Mouse (Mus musculus): ENCODE measurements around the gene Ttll12. TPM values are rescaled to one million over a fixed set of nuclear protein-coding genes. Genes with fewer than 3 reads are reported as not detected.

Gene Ttll12
- polyA plus RNA-seq, 1 experiment: 21.6 TPM

GRCm38 (mm10) chr15:83596833-83597232 is 1.9 kb upstream of the Ttll12 start:
- H3K4me3 ChIP-seq (replicated peaks; ENCODE audit: extremely low read depth, low read depth, low read length): no peak overlapping the region
- TF ChIP-seq CTCF (IDR thresholded peaks at IDR 0.05; ENCODE audit: insufficient read depth, low read length) (no peak), POLR2A (IDR thresholded peaks at IDR 0.05; ENCODE audit: borderline replicate concordance, extremely low read depth, low read depth, low read length) (no peak)
- H3K4me1 ChIP-seq (ENCODE audit: control insufficient read depth, insufficient read depth, low read length): peaks cover 7% of the 10 kb centered on the region; the same call in 1 of the 2 replicates
- no peak for DNase-seq
- 92% methylated on average over 4 of the region's 4 CpGs for WGBS

DNA sequence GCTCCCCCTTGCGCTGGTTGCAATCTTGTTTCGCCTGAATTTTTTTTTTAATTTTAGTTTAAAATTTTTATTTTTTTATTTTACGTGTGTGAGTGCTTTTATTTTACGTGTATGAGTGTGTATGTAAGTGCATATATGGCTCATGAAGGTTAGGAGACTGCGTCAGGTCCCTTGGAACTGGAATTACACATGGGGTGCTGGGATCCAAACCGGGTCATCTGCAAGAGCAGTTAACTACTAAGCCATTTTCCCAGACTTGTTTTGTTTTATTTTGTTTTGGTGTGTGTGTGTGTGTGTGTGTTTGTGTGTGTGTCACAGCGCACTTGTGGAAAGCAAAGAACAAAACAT is 381 bp upstream of the Ttll12 start:
- Histone ChIP-seq H3K4me1 (ENCODE audit: control insufficient read depth, insufficient read depth, low read length) (peaks cover 7% of the 10 kb centered on the region; the same call in 1 of the 2 replicates), H3K4me3 (replicated peaks; ENCODE audit: extremely low read depth, low read depth, low read length) (peak overlapping the region; percentile 91)
- 31% methylated on average over 7 of the region's 7 CpGs for WGBS
- DNase-seq: no peak
- TF ChIP-seq POLR2A (IDR thresholded peaks at IDR 0.05; ENCODE audit: borderline replicate concordance, extremely low read depth, low read depth, low read length): no peak
- no peak for TF ChIP-seq CTCF (IDR thresholded peaks at IDR 0.05; ENCODE audit: insufficient read depth, low read length)

DNA sequence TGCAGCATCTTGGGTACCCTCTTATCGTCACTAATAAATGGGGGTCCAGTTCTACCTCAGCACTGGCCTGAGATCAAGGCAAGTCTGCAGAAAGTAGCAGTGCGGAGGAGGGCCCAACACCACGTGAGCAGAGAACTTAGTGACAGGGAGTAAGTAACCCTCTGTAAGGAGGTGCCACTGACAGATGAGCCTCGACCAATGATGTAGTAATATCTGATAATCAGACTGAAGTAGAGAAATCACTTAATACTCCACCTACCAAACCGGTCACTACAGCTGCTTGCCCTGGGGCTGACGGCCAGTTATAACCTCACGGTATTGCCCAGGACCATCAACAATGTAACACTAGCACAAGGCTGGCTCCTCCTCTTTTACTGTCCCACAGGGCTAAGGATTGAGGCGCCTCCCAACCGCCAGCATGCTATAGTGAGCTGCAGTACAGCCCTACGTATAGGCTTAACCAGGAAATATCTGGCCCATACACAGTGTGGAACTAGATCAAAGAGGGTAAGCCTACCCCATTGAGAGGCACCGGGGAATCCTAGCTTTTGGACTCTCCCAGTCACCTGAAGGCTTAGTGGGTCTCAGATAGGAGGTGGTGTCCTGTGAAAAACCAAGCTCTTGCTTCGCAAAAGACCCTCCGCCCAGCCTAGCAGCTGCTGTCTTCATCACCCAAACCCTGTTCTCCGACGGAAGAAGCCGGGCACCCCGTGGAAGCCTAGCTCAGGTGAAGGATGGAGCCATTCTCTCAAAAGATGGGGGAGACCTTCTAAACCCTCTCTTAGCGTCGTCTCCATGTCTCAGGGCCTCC is 1.1 kb downstream of the Ttll12 start:
- Histone ChIP-seq H3K4me3 (replicated peaks; ENCODE audit: extremely low read depth, low read depth, low read length) (peak overlapping the region; percentile 91), H3K4me1 (ENCODE audit: control insufficient read depth, insufficient read depth, low read length) (peaks cover 7% of the 10 kb centered on the region; the same call in 1 of the 2 replicates)
- no peak for DNase-seq
- TF ChIP-seq POLR2A (IDR thresholded peaks at IDR 0.05; ENCODE audit: borderline replicate concordance, extremely low read depth, low read depth, low read length): no peak
- TF ChIP-seq CTCF (IDR thresholded peaks at IDR 0.05; ENCODE audit: insufficient read depth, low read length): no peak
- WGBS: 22% methylated on average over 19 of the region's 19 CpGs

DNA sequence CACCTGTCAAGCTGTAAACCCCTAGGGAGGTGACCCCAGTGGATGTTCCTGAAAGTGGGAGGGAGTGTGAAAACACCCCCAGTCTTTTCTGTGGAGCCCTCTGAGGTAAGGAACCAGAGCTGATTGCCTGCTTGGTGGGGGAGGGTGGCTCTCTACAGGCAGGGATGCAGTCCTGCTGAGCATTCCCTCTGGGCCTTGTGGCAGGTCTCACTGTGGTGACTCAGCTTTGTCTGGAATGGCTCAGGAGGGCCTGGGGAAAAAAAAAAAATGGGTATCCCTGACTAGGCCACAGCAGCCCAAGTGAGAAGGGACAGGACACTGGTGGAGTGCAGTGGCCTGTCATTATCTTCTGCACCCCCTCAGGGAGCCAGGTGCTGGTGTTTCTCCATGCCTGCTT is 1.8 kb downstream of the Ttll12 start:
- no peak for DNase-seq
- Histone ChIP-seq H3K4me3 (replicated peaks; ENCODE audit: extremely low read depth, low read depth, low read length) (no peak overlapping the region), H3K4me1 (ENCODE audit: control insufficient read depth, insufficient read depth, low read length) (peaks cover 7% of the 10 kb centered on the region; the same call in 1 of the 2 replicates)
- TF ChIP-seq POLR2A (IDR thresholded peaks at IDR 0.05; ENCODE audit: borderline replicate concordance, extremely low read depth, low read depth, low read length) (no peak), CTCF (IDR thresholded peaks at IDR 0.05; ENCODE audit: insufficient read depth, low read length) (no peak)

DNA sequence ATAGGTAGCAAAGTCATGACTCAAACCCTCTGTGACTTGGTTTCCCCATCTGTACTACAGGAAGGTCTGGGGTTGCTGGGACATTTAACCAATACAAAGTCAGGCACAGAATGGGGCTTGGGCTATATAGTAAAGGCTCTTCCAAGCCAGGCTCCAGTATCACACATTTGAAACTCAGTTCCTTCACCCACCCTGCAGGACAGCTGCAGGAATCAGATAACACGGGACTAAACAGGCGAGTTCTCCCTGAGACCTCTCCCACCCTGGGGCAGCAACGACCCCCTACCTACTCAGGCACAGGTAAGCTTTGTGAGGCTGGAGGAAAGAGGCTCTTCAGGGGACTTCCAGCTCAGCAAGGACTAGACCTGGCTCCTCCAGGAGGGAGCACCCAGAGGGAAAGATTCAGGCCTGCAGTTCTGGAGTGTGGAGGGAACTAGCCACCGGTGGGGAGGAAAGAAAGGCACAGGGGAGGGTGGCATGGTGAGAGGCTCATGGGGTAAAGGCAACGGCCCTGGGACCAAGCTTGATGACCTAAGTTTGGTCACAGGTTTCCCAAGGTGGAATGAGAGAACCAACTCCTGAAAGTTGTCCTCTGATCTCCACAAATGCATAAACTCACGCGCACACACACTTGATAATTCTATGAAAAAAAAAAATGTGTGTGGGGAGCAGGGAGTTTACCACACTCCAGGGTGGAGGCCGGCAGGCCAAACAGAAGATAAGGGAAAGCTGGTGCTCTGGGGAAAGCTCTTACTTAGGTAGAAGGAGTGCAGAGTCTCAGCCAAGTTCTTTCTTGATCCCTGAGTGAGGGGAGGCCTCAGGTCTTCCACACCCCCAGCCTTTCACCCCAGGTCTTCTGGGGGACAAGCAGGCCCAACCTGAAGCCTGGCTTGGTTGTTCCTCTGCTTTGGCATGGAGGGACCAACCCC is 2.4 kb downstream of the Ttll12 start:
- TF ChIP-seq POLR2A (IDR thresholded peaks at IDR 0.05; ENCODE audit: borderline replicate concordance, extremely low read depth, low read depth, low read length) (no peak), CTCF (IDR thresholded peaks at IDR 0.05; ENCODE audit: insufficient read depth, low read length) (no peak)
- Histone ChIP-seq H3K4me1 (ENCODE audit: control insufficient read depth, insufficient read depth, low read length) (peaks cover 7% of the 10 kb centered on the region; the same call in 1 of the 2 replicates), H3K4me3 (replicated peaks; ENCODE audit: extremely low read depth, low read depth, low read length) (no peak overlapping the region)
- DNase-seq: no peak
- WGBS: 66% methylated on average over 8 of the region's 8 CpGs

GRCm38 (mm10) chr15:83591758-83592157 is 3.2 kb downstream of the Ttll12 start:
- H3K4me1 ChIP-seq (ENCODE audit: control insufficient read depth, insufficient read depth, low read length): peaks cover 7% of the 10 kb centered on the region; the same call in 1 of the 2 replicates
- WGBS: 85% methylated on average over 6 of the region's 6 CpGs
- no peak for TF ChIP-seq CTCF (IDR thresholded peaks at IDR 0.05; ENCODE audit: insufficient read depth, low read length)
- TF ChIP-seq POLR2A (IDR thresholded peaks at IDR 0.05; ENCODE audit: borderline replicate concordance, extremely low read depth, low read depth, low read length): no peak
- DNase-seq: no peak
- H3K4me3 ChIP-seq (replicated peaks; ENCODE audit: extremely low read depth, low read depth, low read length): no peak overlapping the region

DNA sequence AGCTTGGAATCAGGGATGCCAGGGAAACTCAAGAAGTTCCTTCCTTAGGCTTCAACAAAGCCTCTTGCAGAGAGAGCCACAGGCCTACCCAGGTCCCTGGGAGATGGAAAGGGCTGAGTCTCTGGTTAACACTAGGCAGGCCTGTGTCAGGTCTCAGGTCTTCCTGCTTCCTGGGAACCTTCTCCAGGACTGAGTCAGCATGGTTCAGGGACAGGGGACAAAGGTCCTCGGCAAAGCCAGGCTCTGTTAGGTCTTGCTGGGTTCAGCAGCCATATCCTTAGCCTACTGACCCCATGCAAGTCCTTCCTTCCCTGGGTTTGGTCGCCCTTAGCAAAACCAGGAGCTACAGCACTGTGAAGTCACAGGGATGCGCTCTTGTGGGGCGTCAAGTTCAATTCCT is 4.1 kb downstream of the Ttll12 start:
- no peak for DNase-seq
- WGBS: 93% methylated on average over 4 of the region's 4 CpGs
- TF ChIP-seq POLR2A (IDR thresholded peaks at IDR 0.05; ENCODE audit: borderline replicate concordance, extremely low read depth, low read depth, low read length) (no peak), CTCF (IDR thresholded peaks at IDR 0.05; ENCODE audit: insufficient read depth, low read length) (no peak)
- H3K4me3 ChIP-seq (replicated peaks; ENCODE audit: extremely low read depth, low read depth, low read length): no peak overlapping the region
- H3K4me1 ChIP-seq (ENCODE audit: control insufficient read depth, insufficient read depth, low read length): peaks cover 7% of the 10 kb centered on the region; the same call in 1 of the 2 replicates

DNA sequence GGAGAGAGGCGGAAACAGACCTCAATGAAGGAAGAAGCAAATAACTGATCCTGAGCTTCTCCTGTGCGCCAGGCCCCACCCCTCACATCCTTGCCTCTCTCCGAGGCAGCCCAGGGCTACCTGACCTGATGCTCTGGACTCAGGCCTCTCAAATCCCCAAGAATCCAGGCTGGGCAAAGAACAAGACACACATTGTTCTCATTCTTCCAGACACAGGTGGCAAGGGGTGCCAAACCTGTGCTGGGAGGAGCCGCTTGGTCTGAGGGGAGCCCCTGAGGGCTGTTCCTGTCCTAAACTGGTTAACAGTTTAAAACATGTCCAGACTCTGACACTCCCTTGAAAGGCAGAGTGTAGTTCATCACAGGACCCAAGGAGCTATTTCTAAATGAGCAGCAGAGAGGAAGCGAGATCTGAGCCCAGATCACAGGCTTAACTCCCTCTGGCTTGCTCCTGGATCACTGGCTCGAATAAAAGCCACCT is 10.2 kb downstream of the Ttll12 start:
- WGBS: 85% methylated on average over 6 of the region's 6 CpGs
- Histone ChIP-seq H3K4me3 (replicated peaks; ENCODE audit: extremely low read depth, low read depth, low read length) (no peak overlapping the region), H3K4me1 (ENCODE audit: control insufficient read depth, insufficient read depth, low read length) (no peaks in the 10 kb centered on the region)
- DNase-seq: no peak
- TF ChIP-seq POLR2A (IDR thresholded peaks at IDR 0.05; ENCODE audit: borderline replicate concordance, extremely low read depth, low read depth, low read length): no peak

GRCm38 (mm10) chr15:83583419-83584156 is 11.4 kb downstream of the Ttll12 start:
- DNase-seq: peak; percentile 59
- TF ChIP-seq POLR2A (IDR thresholded peaks at IDR 0.05; ENCODE audit: borderline replicate concordance, extremely low read depth, low read depth, low read length) (no peak), CTCF (IDR thresholded peaks at IDR 0.05; ENCODE audit: insufficient read depth, low read length) (peak; percentile 79)
- 74% methylated on average over 8 of the region's 8 CpGs for WGBS
- no peak overlapping the region for H3K4me3 ChIP-seq (replicated peaks; ENCODE audit: extremely low read depth, low read depth, low read length)
- H3K4me1 ChIP-seq (ENCODE audit: control insufficient read depth, insufficient read depth, low read length): no peaks in the 10 kb centered on the region

Data from lung, adult 2 months (tissue).